Mouse (Mus musculus) lung, embryonic 14.5 days (tissue): Measurements from ENCODE around the gene Serinc2. TPM values are rescaled to one million over a fixed set of nuclear protein-coding genes. Genes with fewer than 3 reads are reported as not detected.
A peak's percentile ranks its signal among the peaks of the same experiment; 100 is the strongest.

Experiments
- ATAC-seq: fragments of 200-750 bp; cut with Nextera tagmentation; 2 replicates; pipeline ENCODE4 v1.8.0; 2017; ENCODE audit warnings: mild to moderate bottlenecking, moderate TSS enrichment, moderate library complexity; ENCODE audit not compliant: insufficient read depth
- DNase-seq: peaks from one replicate; pipeline ENCODE4 v3.0.0-alpha.2; 2015
- H3K27ac ChIP-seq: fragments of 300-500 bp; sonication (generic); 2 replicates; pipeline ENCODE4 v1.5.1; 2014; ENCODE audit warnings: low read depth, mild to moderate bottlenecking, moderate library complexity
- H3K27me3 ChIP-seq: fragments of 300-500 bp; sonication (generic); 2 replicates; pipeline ENCODE4 v1.6.1; 2014; ENCODE audit warnings: low read length, control low read depth; ENCODE audit not compliant: insufficient read depth
- H3K36me3 ChIP-seq: fragments of 300-500 bp; sonication (generic); 2 replicates; pipeline ENCODE4 v1.6.1; 2014; ENCODE audit warnings: control low read depth; ENCODE audit not compliant: insufficient read depth
- H3K4me1 ChIP-seq: fragments of 300-500 bp; sonication (generic); 2 replicates; pipeline ENCODE4 v1.6.1; 2014; ENCODE audit warnings: antibody characterized with exemption, control low read depth; ENCODE audit not compliant: insufficient read depth
- H3K4me2 ChIP-seq: fragments of 300-500 bp; sonication (generic); 2 replicates; pipeline ENCODE4 v1.6.1; 2014; ENCODE audit warnings: mild to moderate bottlenecking
- H3K4me3 ChIP-seq: fragments of 300-500 bp; sonication (generic); 2 replicates; pipeline ENCODE4 v1.5.1; 2014; ENCODE audit warnings: low read depth, low read length
- H3K9ac ChIP-seq: fragments of 300-500 bp; sonication (generic); 2 replicates; pipeline ENCODE4 v1.6.1; 2014
- H3K9me3 ChIP-seq: fragments of 300-500 bp; sonication (generic); 2 replicates; pipeline ENCODE4 v1.6.1; 2016; ENCODE audit warnings: low read depth, low read length, control low read depth
- CTCF ChIP-seq: IDR thresholded peaks from 2 replicates; pipeline ENCODE4 v1.5.1; 2016; ENCODE audit warnings: antibody characterized with exemption, low read depth
- WGBS: fragments of 180-500 bp; shearing (Covaris S2); extraction: QIAGEN DNeasy Blood & Tissue Kit; methylation state at CpG from one replicate; pipeline ENCODE4 v1.1.7; 2014; 5-methylcytosine and 5-hydroxymethylcytosine counted together
- polyA plus RNA-seq: library from polyadenylated mRNA; unstranded; fragments of >200 nt; fragmentation: Nextera tagmentation; extraction: Ambion mirVana; gene quantifications from 2 replicates; pipeline ENCODE4 v1.2.1, GENCODE M21; 2014

The Serinc2 gene
- polyA plus RNA-seq, 1 experiment from 2014 or later = 22.2 TPM

GRCm38 (mm10) chr4:130242956-130243355, 36.0 kb downstream of the Serinc2 start:
- Histone ChIP-seq H3K36me3 (no peaks in the 10 kb centered on the region), H3K4me2 (no peak overlapping the region), H3K9ac (no peak overlapping the region), H3K4me3 (no peak overlapping the region), H3K9me3 (no peaks in the 10 kb centered on the region), H3K4me1 (no peaks in the 10 kb centered on the region), H3K27ac (no peak overlapping the region), H3K27me3 (no peaks in the 10 kb centered on the region)
- no peak for TF ChIP-seq CTCF
- WGBS = 85% methylated on average over 5 of the region's 5 CpGs
- ATAC-seq (no peak), DNase-seq (no peak)

- Histone ChIP-seq H3K4me2 (no peak overlapping the region), H3K27ac (no peak overlapping the region), H3K4me3 (no peak overlapping the region), H3K4me1 (no peaks in the 10 kb centered on the region), H3K27me3 (no peaks in the 10 kb centered on the region), H3K9ac (no peak overlapping the region), H3K9me3 (no peaks in the 10 kb centered on the region), H3K36me3 (no peaks in the 10 kb centered on the region)
- TF ChIP-seq CTCF = peak; percentile 26
- WGBS = 29% methylated on average over 5 of the region's 5 CpGs
- ATAC-seq (no peak), DNase-seq (peak; percentile 24)
Observed at GRCm38 (mm10) chr4:130240695-130241094, 38.3 kb downstream of the Serinc2 start.

GRCm38 (mm10) chr4:130237607-130238006, 41.4 kb downstream of the Serinc2 start:
- no peaks in the 10 kb centered on the region for H3K36me3 ChIP-seq
- ATAC-seq (no peak), DNase-seq (no peak)
- no peak overlapping the region for H3K9ac ChIP-seq
- 84% methylated on average over 4 of the region's 4 CpGs for WGBS
- H3K4me1 ChIP-seq = no peaks in the 10 kb centered on the region
- no peak overlapping the region for H3K27ac ChIP-seq
- no peak for TF ChIP-seq CTCF
- H3K4me3 ChIP-seq = no peak overlapping the region
- H3K4me2 ChIP-seq = no peak overlapping the region
- H3K27me3 ChIP-seq = no peaks in the 10 kb centered on the region
- H3K9me3 ChIP-seq = no peaks in the 10 kb centered on the region

- H3K9me3 ChIP-seq = no peaks in the 10 kb centered on the region
- H3K9ac ChIP-seq = no peak overlapping the region
- H3K4me1 ChIP-seq = no peaks in the 10 kb centered on the region
- no peak for ATAC-seq
- H3K27me3 ChIP-seq = no peaks in the 10 kb centered on the region
- 34% methylated on average over 8 of the region's 8 CpGs for WGBS
- H3K27ac ChIP-seq = no peak overlapping the region
- H3K4me3 ChIP-seq = no peak overlapping the region
- H3K4me2 ChIP-seq = no peak overlapping the region
- no peaks in the 10 kb centered on the region for H3K36me3 ChIP-seq
- no peak for TF ChIP-seq CTCF
- DNase-seq = no peak
Observed at GRCm38 (mm10) chr4:130236361-130236760, 42.6 kb downstream of the Serinc2 start.

- no peak overlapping the region for H3K4me3 ChIP-seq
- no peak for ATAC-seq
- no peaks in the 10 kb centered on the region for H3K4me1 ChIP-seq
- no peak for TF ChIP-seq CTCF
- H3K27me3 ChIP-seq = no peaks in the 10 kb centered on the region
- H3K36me3 ChIP-seq = no peaks in the 10 kb centered on the region
- no peak for DNase-seq
- no peak overlapping the region for H3K4me2 ChIP-seq
- no peaks in the 10 kb centered on the region for H3K9me3 ChIP-seq
- H3K27ac ChIP-seq = no peak overlapping the region
- no peak overlapping the region for H3K9ac ChIP-seq
Observed at GRCm38 (mm10) chr4:130224071-130224470, 54.9 kb downstream of the Serinc2 start.

- H3K36me3 ChIP-seq = no peaks in the 10 kb centered on the region
- no peaks in the 10 kb centered on the region for H3K4me1 ChIP-seq
- no peaks in the 10 kb centered on the region for H3K27me3 ChIP-seq
- H3K4me3 ChIP-seq = no peak within 1 kb of the TSS
- H3K9me3 ChIP-seq = no peaks in the 10 kb centered on the region
- 63% methylated on average over 4 of the region's 4 CpGs for WGBS
- no peak within 1 kb of the TSS for H3K27ac ChIP-seq
- H3K9ac ChIP-seq = no peak within 1 kb of the TSS
- ATAC-seq (no peak), DNase-seq (no peak)
- no peak within 1 kb of the TSS for H3K4me2 ChIP-seq
- no peak for TF ChIP-seq CTCF
Observed at GRCm38 (mm10) chr4:130222179-130222578, 56.8 kb downstream of the Serinc2 start, which contains the start of gene Gm853. Gene Gm853 (minus strand): TSS chr4:130222401.

- H3K27me3 ChIP-seq = no peaks in the 10 kb centered on the region
- DNase-seq (no peak), ATAC-seq (no peak)
- no peak overlapping the region for H3K4me2 ChIP-seq
- H3K9me3 ChIP-seq = no peaks in the 10 kb centered on the region
- TF ChIP-seq CTCF = no peak
- H3K4me1 ChIP-seq = no peaks in the 10 kb centered on the region
- no peak overlapping the region for H3K4me3 ChIP-seq
- no peak overlapping the region for H3K9ac ChIP-seq
- 77% methylated on average over 9 of the region's 9 CpGs for WGBS
- no peaks in the 10 kb centered on the region for H3K36me3 ChIP-seq
- no peak overlapping the region for H3K27ac ChIP-seq
Observed at GRCm38 (mm10) chr4:130220176-130220575, 58.8 kb downstream of the Serinc2 start.

GRCm38 (mm10) chr4:130215392-130215791, 63.6 kb downstream of the Serinc2 start:
- WGBS = 79% methylated on average over 8 of the region's 8 CpGs
- H3K9ac ChIP-seq = no peak overlapping the region
- H3K4me2 ChIP-seq = no peak overlapping the region
- DNase-seq (no peak), ATAC-seq (no peak)
- no peak for TF ChIP-seq CTCF
- no peaks in the 10 kb centered on the region for H3K36me3 ChIP-seq
- no peak overlapping the region for H3K27ac ChIP-seq
- no peaks in the 10 kb centered on the region for H3K27me3 ChIP-seq
- H3K4me3 ChIP-seq = no peak overlapping the region
- H3K4me1 ChIP-seq = no peaks in the 10 kb centered on the region
- no peaks in the 10 kb centered on the region for H3K9me3 ChIP-seq
